Mouse (Mus musculus) lung, postnatal 4 days (tissue): ENCODE measurements at regions not wholly inside any gene's neighbourhood (a gene's known extent, or its start where the extent isn't known, plus 50 kb on each side); places are given as distances from the start of the nearest gene placed in this dataset.

Source experiments
- DNase-seq, 2 experiments: peaks; one replicate each; pipeline ENCODE4 v3.0.0; 2021

GRCm38 (mm10) chr3:20661883-20662282 lies 294.9 kb upstream of the Agtr1b start:
- no peak for DNase-seq

- DNase-seq = no peak
Measured at GRCm38 (mm10) chr3:20655345-20655744, 288.4 kb upstream of the Agtr1b start.
